Mouse (Mus musculus): Measurements from ENCODE around the gene Ptar1. TPM values are rescaled to one million over a fixed set of nuclear protein-coding genes. Genes with fewer than 3 reads are reported as not detected.

Gene Ptar1
- polyA plus RNA-seq, 1 experiment from 2014 or later: 14.8 TPM

DNA sequence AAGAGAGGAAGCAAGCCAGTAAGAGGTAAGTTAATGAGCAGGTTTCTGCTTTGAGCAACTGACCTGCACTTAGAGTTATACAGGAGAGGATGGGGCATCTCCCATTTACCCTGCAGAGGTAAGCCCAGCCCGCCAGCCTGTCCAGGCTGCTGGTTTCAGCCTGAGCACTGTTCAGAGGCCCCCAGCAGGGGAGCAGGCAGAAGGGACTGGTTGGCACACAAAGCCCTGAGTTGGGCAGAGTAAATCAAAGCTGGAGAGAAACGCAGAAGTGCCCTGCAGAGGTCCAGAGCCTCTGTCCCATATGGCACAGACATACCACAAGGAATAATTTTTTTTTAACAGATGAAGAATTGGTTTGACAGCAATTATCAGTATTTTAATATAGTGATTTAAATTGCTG is 76.8 kb downstream of the Ptar1 start:
- Histone ChIP-seq H3K4me3 (ENCODE audit: low read length) (no peak overlapping the region), H3K36me3 (ENCODE audit: control insufficient read depth, insufficient read depth, low read length) (no peaks in the 10 kb centered on the region), H3K4me1 (ENCODE audit: control insufficient read depth, insufficient read depth, low read length) (no peaks in the 10 kb centered on the region), H3K27ac (ENCODE audit: low read depth, low read length) (no peak overlapping the region), H3K9ac (ENCODE audit: low read depth, low read length) (no peak overlapping the region), H3K4me2 (replicated peaks; ENCODE audit: low read depth, low read length) (no peak overlapping the region), H3K9me3 (ENCODE audit: control insufficient read depth, low read length) (no peaks in the 10 kb centered on the region), H3K27me3 (ENCODE audit: control insufficient read depth, insufficient read depth, low read length) (peaks cover 4% of the 10 kb centered on the region; the same call in 1 of the 2 replicates)
- ATAC-seq (ENCODE audit: low FRiP score, low TSS enrichment): no peak
- WGBS: 75% methylated on average over 2 of the region's 2 CpGs

DNA sequence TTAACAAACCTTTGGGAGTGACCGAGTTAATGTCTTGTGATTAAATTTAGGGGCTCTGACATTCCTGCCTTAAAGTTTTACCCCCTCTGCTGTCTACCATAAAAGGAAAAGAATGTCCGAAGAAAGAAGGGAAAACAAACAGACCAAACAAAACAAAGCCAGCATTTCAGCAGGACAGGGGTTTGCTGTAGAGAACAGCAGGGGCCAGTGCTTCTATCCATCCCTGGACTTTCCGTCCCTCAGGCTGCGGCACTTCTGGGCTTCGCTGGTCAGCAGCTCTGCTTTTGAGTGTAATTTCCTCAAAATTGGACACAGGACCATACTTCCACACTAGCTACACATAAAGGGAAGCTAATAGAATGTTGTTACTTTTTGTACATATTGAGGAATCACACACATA is 81.6 kb downstream of the Ptar1 start:
- 47% methylated on average over 5 of the region's 5 CpGs for WGBS
- Histone ChIP-seq H3K9me3 (ENCODE audit: control insufficient read depth, low read length) (no peaks in the 10 kb centered on the region), H3K4me3 (ENCODE audit: low read length) (no peak overlapping the region), H3K9ac (ENCODE audit: low read depth, low read length) (no peak overlapping the region), H3K27ac (ENCODE audit: low read depth, low read length) (no peak overlapping the region), H3K36me3 (ENCODE audit: control insufficient read depth, insufficient read depth, low read length) (no peaks in the 10 kb centered on the region), H3K4me2 (replicated peaks; ENCODE audit: low read depth, low read length) (no peak overlapping the region), H3K4me1 (ENCODE audit: control insufficient read depth, insufficient read depth, low read length) (no peaks in the 10 kb centered on the region), H3K27me3 (ENCODE audit: control insufficient read depth, insufficient read depth, low read length) (no peaks in the 10 kb centered on the region)
- ATAC-seq (ENCODE audit: low FRiP score, low TSS enrichment): 0 out of 2 replicates have a peak, but pooled peaks have one; percentile 57

GRCm38 (mm10) chr19:23770494-23771423 is 83.5 kb downstream of the Ptar1 start:
- WGBS: 67% methylated on average over 10 of the region's 10 CpGs
- no peak for ATAC-seq (ENCODE audit: low FRiP score, low TSS enrichment)
- H3K4me3 ChIP-seq (ENCODE audit: low read length): no peak overlapping the region

GRCm38 (mm10) chr19:23771971-23772370 is 84.7 kb downstream of the Ptar1 start:
- Histone ChIP-seq H3K9ac (ENCODE audit: low read depth, low read length) (no peak overlapping the region), H3K36me3 (ENCODE audit: control insufficient read depth, insufficient read depth, low read length) (no peaks in the 10 kb centered on the region), H3K9me3 (ENCODE audit: control insufficient read depth, low read length) (no peaks in the 10 kb centered on the region), H3K27ac (ENCODE audit: low read depth, low read length) (no peak overlapping the region), H3K4me2 (replicated peaks; ENCODE audit: low read depth, low read length) (no peak overlapping the region), H3K27me3 (ENCODE audit: control insufficient read depth, insufficient read depth, low read length) (no peaks in the 10 kb centered on the region), H3K4me3 (ENCODE audit: low read length) (no peak overlapping the region), H3K4me1 (ENCODE audit: control insufficient read depth, insufficient read depth, low read length) (no peaks in the 10 kb centered on the region)
- ATAC-seq (ENCODE audit: low FRiP score, low TSS enrichment): no peak
- WGBS: 70% methylated on average over 7 of the region's 7 CpGs

More at GRCm38 (mm10) chr19:23770494-23771423, 83.5 kb downstream of the Ptar1 start:
- no peak overlapping the region for H3K27ac ChIP-seq (ENCODE audit: low read depth, low read length)
- H3K27me3 ChIP-seq (ENCODE audit: control insufficient read depth, insufficient read depth, low read length): no peaks in the 10 kb centered on the region
- no peaks in the 10 kb centered on the region for H3K4me1 ChIP-seq (ENCODE audit: control insufficient read depth, insufficient read depth, low read length)
- no peaks in the 10 kb centered on the region for H3K9me3 ChIP-seq (ENCODE audit: control insufficient read depth, low read length)
- H3K4me2 ChIP-seq (replicated peaks; ENCODE audit: low read depth, low read length): no peak overlapping the region
- no peak overlapping the region for H3K9ac ChIP-seq (ENCODE audit: low read depth, low read length)
- no peaks in the 10 kb centered on the region for H3K36me3 ChIP-seq (ENCODE audit: control insufficient read depth, insufficient read depth, low read length)

GRCm38 (mm10) chr19:23775356-23775755 is 88.1 kb downstream of the Ptar1 start:
- Histone ChIP-seq H3K27me3 (ENCODE audit: control insufficient read depth, insufficient read depth, low read length) (no peaks in the 10 kb centered on the region), H3K4me3 (ENCODE audit: low read length) (no peak overlapping the region), H3K9me3 (ENCODE audit: control insufficient read depth, low read length) (no peaks in the 10 kb centered on the region), H3K36me3 (ENCODE audit: control insufficient read depth, insufficient read depth, low read length) (no peaks in the 10 kb centered on the region), H3K4me1 (ENCODE audit: control insufficient read depth, insufficient read depth, low read length) (peaks cover 8% of the 10 kb centered on the region; the same call in 1 of the 2 replicates), H3K9ac (ENCODE audit: low read depth, low read length) (no peak overlapping the region), H3K4me2 (replicated peaks; ENCODE audit: low read depth, low read length) (no peak overlapping the region), H3K27ac (ENCODE audit: low read depth, low read length) (no peak overlapping the region)
- 86% methylated on average over 6 of the region's 6 CpGs for WGBS
- ATAC-seq (ENCODE audit: low FRiP score, low TSS enrichment): no peak

DNA sequence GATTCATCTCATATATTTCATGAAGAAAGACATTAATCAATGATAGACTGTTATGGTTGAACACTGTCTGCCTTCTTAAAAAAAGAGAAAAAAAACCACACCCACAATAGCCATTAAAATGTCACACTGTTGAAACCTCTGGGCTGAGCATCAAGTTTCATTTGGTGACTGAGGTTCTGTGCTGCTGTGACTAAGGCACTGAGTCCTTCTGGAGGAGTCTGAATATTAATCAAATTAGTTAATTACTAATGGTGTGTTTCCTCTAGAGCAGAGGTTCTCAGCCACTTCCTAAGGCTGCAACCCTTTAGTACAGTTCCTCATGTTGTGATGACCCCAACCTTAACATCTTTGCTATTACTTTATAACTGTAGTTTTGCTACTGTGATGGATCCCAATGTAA is 91.9 kb downstream of the Ptar1 start:
- Histone ChIP-seq H3K4me2 (replicated peaks; ENCODE audit: low read depth, low read length) (no peak overlapping the region), H3K27ac (ENCODE audit: low read depth, low read length) (no peak overlapping the region), H3K9me3 (ENCODE audit: control insufficient read depth, low read length) (no peaks in the 10 kb centered on the region), H3K9ac (ENCODE audit: low read depth, low read length) (no peak overlapping the region), H3K4me3 (ENCODE audit: low read length) (no peak overlapping the region), H3K27me3 (ENCODE audit: control insufficient read depth, insufficient read depth, low read length) (no peaks in the 10 kb centered on the region), H3K36me3 (ENCODE audit: control insufficient read depth, insufficient read depth, low read length) (no peaks in the 10 kb centered on the region), H3K4me1 (ENCODE audit: control insufficient read depth, insufficient read depth, low read length) (peaks cover 8% of the 10 kb centered on the region; the same call in 1 of the 2 replicates)
- ATAC-seq (ENCODE audit: low FRiP score, low TSS enrichment): peak; percentile 54

GRCm38 (mm10) chr19:23780105-23780504 is 92.9 kb downstream of the Ptar1 start:
- no peak overlapping the region for H3K4me3 ChIP-seq (ENCODE audit: low read length)
- ATAC-seq (ENCODE audit: low FRiP score, low TSS enrichment): no peak
- H3K4me1 ChIP-seq (ENCODE audit: control insufficient read depth, insufficient read depth, low read length): peaks cover 8% of the 10 kb centered on the region; the same call in 1 of the 2 replicates
- H3K27me3 ChIP-seq (ENCODE audit: control insufficient read depth, insufficient read depth, low read length): no peaks in the 10 kb centered on the region
- no peak overlapping the region for H3K4me2 ChIP-seq (replicated peaks; ENCODE audit: low read depth, low read length)
- no peaks in the 10 kb centered on the region for H3K9me3 ChIP-seq (ENCODE audit: control insufficient read depth, low read length)
- WGBS: 74% methylated on average over 4 of the region's 4 CpGs
- H3K9ac ChIP-seq (ENCODE audit: low read depth, low read length): no peak overlapping the region
- no peaks in the 10 kb centered on the region for H3K36me3 ChIP-seq (ENCODE audit: control insufficient read depth, insufficient read depth, low read length)
- no peak overlapping the region for H3K27ac ChIP-seq (ENCODE audit: low read depth, low read length)

Other genes with a start within 250 kb of the Ptar1 start
- gene Mamdc2, start 239.0 kb upstream of the Ptar1 start, polyA plus RNA-seq (2014; fragmentation: Nextera tagmentation; extraction: Ambion mirVana): 0.57 and 1.4 TPM in 2 replicates
- gene 1700028P14Rik, start 34.6 kb upstream of the Ptar1 start, polyA plus RNA-seq (2014; fragmentation: Nextera tagmentation; extraction: Ambion mirVana): 0.23 TPM in 1 of 2 replicates, not detected in the other
- gene Apba1, start 71.5 kb downstream of the Ptar1 start, polyA plus RNA-seq (2014; fragmentation: Nextera tagmentation; extraction: Ambion mirVana): 0.46 and 0.79 TPM in 2 replicates